Mouse (Mus musculus) mouse trophoblast stem cell (cell line): Measurements from ENCODE around the gene Zfp273.
"Not testable (repeated sequence)": the region's sequence is repeated elsewhere in the genome, so short reads cannot be mapped to it uniquely, and the experiment has no call there.

Source experiments
- in situ Hi-C, 2 experiments: fragments of 300-500 bp; cut with MseI, MboI; formaldehyde crosslinking; loops; 2 replicates in 1 of 2; 3 replicates in 1 of 2; pipeline ENCODE4 v1.15.1; 2025

The Zfp273 gene

DNA sequence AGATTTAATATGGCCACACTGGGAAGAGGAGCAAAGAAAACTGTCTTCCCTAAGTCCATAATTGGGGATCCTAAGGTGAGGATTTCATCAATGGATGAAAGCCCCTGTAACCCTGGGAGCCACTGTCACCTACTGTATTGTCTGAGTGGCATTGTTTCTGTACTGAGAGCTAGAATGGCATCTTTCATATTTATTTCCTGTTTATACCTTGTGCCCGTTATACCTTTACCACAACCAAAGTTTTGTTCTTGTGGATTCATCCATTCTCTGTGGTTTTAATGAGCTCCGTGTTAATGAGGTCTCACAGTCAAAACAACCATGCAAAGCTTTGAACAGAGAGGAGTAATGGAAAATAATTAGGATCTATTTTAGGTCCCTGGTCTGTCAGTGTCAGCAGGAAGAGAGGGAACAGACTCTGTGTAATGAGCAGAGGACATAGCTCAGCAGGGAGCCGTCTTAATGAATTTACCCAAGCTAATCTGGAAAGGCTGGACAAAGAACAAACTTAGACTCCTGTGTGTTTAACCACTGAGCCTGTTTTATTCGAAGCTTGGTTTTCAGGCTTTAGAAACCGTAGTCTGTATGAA, 51.3 kb downstream of the Zfp273 start:
- in situ Hi-C loops: loop anchor here (25.0 kb wide), 1 partner anchor 197 kb away; no protein-coding TSS in a partner anchor

DNA sequence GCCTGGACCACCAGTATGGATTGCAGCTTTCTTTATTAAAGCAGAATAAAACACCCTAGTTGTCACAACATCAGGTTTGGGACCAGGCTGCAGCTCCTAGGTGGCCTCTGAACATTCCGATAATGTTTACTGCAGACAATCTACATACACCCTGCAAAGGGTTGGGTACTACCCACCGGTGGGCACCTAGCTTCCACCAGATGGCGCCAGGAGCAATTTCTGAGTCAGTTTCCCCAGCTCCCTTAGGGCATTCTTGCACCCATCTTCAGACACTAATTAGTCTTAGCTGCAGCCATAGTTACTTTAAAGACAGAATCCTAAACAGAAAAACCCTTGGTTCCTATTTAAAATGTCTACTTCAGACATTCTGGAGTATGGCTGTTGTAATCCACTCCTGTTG, 54.4 kb downstream of the Zfp273 start:
- in situ Hi-C loops: loop anchor here (25.0 kb wide), 1 partner anchor 194 kb away; no protein-coding TSS in a partner anchor

DNA sequence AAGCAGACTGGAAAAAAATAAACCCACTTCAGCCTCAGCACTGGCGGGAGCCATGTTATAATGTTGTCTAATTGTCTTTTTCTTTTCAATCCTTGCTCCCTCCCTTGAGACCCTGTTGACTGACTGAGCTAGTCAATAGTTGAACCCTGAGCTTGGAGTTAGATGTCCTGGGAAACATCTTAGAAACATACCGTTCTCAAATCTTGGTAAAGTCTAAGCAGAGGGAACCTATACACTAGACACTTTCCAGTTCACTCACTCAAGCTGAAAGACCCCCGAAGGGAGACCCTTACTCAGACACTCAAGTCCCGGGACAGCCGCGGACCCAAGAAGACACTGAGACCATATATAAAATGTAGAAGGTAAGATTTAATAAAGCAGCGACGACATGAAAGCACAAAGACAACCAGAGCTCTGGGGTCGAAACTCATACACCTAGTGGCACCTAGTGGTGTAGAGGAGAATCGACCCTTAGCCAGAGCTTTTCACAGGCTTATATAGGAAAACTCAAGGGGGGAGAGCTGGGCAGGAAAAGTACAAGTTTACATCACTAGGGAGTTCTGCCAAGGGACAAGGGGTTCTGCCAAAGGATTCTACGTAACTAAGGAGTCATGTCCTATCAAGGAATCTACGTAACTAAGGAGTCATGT, 62.6 kb downstream of the Zfp273 start:
- in situ Hi-C loops: not testable (repeated sequence)
